Mouse (Mus musculus) large intestine, adult 2 months (tissue): ENCODE data around the gene Denr. TPM values are rescaled to one million over a fixed set of nuclear protein-coding genes. Genes with fewer than 3 reads are reported as not detected.

Source experiments
- DNase-seq: peaks from one replicate; pipeline ENCODE4 v3.0.0-alpha.2; 2012; ENCODE audit warnings: low read depth, low spot score
- WGBS: fragments of 180-500 bp; shearing (Covaris S2); methylation state at CpG from one replicate; pipeline ENCODE4 v1.1.7; 2018; 5-methylcytosine and 5-hydroxymethylcytosine counted together
- polyA plus RNA-seq: library from polyadenylated mRNA; depleted of rRNA; stranded (reverse); fragments of >200 nt; gene quantifications from 2 replicates; pipeline ENCODE4 v1.2.3, GENCODE M21; 2012; rRNA removed

Denr gene
- 8.8 and 14.5 TPM in 2 replicates for polyA plus RNA-seq

DNA sequence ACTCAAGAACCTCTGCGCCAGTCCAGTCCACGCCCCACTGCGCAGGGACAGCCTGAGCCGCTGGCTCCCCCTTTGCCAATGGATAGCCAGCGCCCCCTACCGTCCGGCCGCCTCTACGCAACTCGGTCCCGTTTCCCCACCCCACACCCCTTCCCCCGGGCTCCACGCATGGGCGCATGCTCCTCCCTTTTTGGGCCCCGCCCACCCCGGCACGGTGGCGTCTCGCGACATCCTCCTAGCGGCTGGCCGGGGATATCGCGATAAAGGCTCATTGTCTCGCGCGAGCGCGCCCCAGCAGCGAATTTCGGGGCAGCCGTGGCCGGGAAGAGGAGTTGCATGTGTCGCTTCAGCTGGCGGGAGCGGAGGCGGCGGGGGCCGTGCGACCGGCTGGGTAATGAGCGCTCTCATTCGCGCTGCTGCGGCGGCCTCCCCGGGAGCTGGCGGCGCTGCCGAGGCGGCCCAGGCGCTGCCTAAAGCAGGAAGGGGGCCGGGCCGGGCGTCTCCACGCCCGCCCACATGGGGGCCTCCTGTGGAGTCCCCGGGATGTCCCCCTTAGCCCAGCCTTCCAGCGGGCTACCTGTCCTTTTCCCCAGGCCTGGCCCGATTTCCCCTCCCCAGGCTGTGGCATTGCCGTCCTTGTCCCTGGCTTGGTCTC, at the start of gene Denr:
Gene Denr (plus strand): TSS at position 200 of the 655 bp plus-strand sequence.
- 1% methylated on average over 61 of the region's 61 CpGs for WGBS
- DNase-seq = peak; percentile 88

DNA sequence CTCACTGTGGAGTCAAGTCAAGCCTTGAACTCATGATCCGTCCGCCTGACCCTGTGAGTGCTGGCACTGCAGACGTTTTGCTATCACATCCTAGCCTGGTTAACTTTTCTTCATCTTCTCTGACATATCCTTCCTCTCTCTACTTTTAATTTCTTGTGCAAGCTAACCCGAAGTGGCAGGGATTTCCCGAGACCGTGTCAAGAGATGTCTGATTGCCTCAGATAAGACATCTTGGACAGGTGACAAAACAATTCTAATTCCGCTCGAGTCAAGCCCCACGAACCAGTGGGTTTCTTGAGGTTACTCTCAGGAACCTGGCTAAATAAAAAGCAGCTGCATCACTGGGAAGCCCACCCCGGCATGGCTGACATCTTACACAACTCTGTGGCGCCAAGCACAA, 48.2 kb upstream of the Denr start:
- 68% methylated on average over 11 of the region's 11 CpGs for WGBS
- no peak for DNase-seq

DNA sequence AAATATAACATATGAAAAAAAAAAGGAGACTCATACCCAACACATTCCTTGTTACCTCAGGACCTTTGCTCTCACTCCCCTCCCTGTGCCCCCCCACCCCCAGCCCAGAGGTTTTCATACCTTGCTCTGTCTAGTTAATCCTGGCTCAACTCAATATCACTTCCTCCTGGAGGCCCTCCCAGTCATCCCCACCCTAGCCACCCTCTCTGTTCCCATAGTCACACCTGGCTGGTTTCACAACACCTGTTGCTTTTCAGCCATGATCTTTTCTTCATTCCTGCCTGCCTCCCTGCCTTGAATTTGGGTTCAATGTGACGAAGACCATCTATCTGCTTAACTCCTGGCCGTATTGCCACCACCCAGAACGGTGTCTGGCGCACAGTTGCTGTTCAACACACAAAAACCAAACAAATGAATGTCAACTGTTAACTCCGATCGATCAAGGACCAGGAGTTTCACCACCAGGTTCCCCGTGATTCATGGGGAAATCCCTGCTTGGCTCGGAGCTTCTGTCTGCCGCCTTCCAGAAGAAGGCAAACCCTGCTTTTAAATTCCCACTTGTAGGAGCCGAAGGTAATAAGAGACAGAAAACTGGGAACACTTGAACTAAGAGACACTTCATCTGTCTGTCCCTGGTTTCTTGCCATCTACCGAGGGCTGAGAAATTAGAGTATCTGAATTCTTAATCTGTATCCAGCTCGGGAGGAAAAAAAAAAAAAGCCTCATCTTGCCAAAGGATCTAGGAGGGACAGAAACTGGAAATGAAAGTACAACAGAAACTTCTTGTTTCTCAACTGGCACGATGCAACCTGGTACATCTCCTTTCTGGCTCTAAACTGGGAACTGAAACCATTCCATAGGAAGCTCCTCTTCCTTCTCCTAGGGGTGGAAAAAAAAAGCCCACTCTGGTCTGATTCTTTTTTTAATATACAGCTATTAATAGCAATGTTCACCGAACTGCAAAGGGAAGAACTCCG, 44.3 kb upstream of the Denr start:
- DNase-seq = no peak
- 14% methylated on average over 15 of the region's 15 CpGs for WGBS

DNA sequence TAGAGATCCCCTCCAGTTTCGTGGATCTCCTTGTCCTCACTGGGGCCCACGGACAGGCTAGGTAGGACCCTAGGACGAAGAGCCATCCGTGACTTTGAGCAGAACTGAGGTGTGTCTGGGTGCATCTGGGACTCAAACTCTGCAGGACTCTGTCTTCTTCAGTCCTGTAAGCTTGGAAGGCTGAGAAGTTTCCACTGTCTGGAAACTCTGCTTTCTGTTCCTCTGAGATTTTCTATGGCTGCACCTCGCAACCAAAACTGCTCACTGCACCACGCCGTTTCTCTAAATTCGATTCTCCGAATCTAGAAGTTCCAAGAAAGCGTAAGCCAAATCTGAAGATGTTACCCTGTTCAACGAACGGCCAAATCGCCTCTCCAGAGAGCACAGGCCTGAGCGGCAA, 43.0 kb upstream of the Denr start:
- 93% methylated on average over 14 of the region's 14 CpGs for WGBS
- DNase-seq = no peak

DNA sequence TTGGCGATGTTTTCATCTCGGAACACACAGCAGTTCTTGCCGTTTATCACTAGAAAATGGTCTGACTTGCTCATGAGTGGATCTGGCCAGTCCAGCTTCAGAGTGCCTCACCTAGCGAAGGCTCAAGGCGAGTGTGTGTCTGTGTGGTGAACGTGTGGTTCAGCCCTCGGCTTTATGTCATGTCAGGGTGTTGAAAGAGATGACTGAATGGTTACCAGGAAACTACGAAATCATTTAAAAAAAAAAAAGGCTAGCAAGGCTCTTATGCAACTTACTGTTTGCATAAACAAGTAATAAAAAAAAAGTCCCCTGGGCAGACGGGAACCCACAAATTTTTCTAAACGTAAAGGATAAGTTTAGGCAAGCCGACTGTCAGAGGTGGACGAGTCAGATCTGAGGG, 41.6 kb upstream of the Denr start, which contains the start of gene Hcar2:
Gene Hcar2 (minus strand): TSS at position 135 of the 400 bp plus-strand sequence.
- WGBS = 43% methylated on average over 12 of the region's 12 CpGs
- DNase-seq = no peak

DNA sequence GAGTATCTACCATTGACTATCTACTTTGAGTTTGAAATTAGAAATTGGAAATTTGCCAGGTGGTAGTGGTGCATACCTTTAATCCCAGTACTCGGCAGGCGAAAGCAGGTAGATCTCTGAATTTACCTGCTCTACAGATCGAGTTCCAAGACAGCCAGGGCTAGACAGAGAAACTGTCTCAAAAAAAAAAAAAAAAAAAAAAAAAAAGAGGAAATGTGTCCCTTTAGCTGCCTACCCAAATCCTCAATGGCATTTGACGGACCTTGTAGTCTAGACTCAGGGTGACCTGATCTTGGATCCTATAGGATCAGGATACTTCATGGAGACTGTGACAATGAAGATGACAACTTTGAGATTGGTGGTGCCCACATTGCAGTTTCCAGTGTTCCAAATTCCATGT, 40.5 kb upstream of the Denr start:
- 87% methylated on average over 4 of the region's 4 CpGs for WGBS
- no peak for DNase-seq

DNA sequence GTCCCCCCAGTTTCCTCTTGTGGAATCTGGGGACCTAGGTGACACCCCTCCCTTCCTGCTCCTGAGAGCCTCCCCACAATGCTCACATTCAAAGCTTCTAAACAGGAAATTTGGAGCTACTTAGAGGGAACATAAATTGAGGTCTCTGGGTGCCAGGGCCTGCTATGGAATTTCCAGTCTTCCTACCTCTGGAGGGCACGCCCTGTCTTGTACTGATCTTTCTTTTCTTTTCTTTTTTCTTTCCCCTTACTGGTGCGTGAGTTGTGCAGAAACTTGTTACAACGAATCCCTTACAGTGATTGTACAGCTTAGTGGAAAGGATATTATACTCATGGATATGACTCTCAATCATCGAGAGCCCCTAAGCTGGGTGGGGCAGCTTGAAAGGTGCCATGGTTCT, 37.4 kb upstream of the Denr start:
- no peak for DNase-seq
- 62% methylated on average over 4 of the region's 4 CpGs for WGBS

DNA sequence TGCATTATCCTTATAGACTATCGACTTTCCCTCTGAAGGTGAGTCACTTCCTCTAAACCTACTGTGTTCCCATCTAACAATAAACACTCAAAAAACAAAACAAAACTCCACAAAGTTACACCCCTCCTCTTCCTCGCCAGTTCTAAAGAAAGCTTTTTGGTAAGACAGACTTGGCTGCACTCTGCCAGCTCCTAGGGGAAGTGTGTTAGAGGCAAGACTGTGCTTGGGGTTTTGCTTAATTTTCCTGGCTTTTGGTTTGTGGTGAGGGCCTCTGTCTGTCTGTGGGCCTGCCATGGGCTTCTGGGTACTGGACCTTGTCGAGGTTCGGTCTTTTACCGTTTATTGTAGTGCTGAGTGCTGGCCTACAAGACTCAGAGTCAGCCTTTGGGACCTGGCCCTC, 32.8 kb upstream of the Denr start:
- WGBS = 75% methylated on average over 5 of the region's 5 CpGs
- no peak for DNase-seq

DNA sequence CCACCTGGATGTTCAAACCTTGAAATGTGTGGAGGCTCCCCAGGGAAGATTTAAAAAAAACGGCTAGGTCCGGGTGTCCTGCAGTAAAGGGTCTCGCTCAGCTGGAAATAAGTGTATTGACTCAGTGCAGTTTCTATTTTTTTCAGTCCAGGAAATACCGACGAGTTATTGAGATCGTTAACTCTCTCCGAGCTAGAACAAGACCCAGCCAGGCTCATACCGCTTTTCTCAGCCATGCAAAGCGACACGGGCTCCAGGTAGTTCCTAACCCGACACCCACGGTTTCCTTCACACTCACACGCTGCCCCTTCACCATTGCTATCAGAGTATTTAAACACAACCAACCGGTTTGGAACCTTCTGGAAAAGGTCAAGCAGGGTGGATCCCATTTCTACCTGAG, 28.9 kb upstream of the Denr start:
- DNase-seq = no peak
- 10% methylated on average over 14 of the region's 14 CpGs for WGBS

DNA sequence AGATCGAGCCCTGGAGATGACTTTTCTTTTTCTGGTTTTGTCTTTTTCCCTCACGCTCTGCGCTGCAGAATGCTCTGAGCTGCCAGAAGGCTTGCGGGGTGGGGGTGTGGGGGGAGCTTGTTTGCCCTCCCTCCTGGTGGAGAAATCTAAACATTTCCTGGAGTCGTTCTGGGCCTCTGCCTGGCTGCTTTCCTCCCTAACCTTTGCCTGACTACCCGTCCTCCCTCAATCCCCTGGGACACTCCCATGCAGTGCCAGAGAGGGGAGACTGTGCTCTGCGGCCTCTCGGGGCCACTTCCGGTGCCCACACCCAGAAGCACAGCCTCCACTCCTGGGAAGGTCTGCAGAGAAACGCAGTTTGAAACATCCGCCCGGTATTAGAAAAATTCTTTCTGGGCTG, 27.0 kb upstream of the Denr start, which contains the start of gene Hcar1:
Gene Hcar1 (minus strand): TSS at position 93 of the 400 bp plus-strand sequence.
- no peak for DNase-seq
- 13% methylated on average over 12 of the region's 12 CpGs for WGBS

DNA sequence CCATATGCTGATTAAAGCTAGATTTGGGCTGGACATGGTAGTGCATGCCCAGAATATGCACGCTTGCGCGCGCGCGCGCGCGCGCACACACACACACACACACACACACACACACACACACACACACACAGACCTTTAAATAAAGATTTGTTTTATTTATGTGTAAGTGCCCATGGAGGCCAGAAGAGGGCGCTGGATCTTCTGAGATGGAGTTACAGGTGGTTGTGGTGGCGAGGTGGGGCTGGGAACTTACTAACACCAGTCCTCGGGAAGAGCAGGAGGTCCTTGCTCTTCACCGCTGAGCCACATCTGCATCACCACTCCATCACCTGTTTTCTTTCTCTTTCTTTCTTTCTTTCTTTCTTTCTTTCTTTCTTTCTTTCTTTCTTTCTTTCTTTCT, 26.2 kb upstream of the Denr start:
- no peak for DNase-seq
- WGBS = 86% methylated on average over 14 of the region's 14 CpGs

DNA sequence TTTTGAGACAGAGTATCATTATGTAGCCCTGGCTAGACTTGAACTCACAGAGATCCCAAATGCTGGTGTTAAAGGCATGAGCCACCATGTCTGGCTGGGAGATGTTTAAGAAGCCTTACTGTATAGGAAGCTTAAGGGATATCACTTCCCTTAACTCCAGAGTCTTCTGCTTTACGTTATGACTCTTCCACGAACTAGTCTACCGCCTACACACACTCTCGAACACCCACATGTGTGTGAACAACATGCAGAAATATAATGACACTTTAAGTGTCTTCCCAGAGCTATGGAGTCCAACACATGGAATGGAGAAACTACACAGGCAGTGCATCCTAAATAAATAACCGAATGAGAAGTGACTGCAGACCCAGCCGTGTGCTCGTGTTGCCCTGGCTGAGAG, 23.1 kb upstream of the Denr start:
- no peak for DNase-seq
- 61% methylated on average over 7 of the region's 7 CpGs for WGBS

DNA sequence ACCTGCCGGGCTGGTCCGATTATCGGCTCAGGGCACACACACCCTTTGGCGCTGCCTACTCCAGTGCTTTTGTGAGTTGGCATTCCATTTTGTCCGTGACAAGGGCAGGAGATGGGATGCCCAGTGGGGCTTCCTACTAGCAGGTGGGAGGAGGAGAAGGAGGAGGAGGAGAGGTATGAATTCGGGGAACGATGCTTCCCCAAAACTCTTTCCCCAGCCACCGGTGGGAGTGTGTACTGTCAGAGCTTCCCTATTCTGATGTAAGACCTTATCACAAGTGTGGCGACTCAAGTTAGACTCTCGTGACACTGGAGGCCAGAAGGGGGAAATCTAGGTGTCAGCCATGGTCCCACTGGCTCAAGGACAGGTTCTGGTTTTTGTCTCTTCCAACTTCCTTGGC, 22.6 kb upstream of the Denr start:
- no peak for DNase-seq
- 63% methylated on average over 10 of the region's 10 CpGs for WGBS

DNA sequence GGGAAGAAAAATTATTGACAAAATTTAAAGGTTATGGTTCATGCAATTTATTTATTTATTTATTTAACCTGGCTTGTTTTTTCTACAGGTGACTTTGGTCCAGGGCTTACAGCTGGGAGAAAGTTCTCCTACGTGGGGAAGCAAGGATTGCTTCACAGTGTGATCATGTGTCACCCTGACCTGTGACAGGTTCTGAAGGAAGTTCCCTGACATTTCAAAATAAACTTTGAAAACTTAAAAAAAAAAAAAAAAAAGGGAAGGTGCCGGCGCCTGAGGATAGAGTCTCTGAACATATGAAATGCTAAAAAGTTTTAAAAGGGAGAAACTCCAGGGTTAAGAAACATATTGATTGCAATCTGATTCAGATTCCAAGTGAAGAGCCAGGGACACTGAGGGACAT, 20.6 kb upstream of the Denr start:
- DNase-seq = no peak
- 68% methylated on average over 3 of the region's 3 CpGs for WGBS

DNA sequence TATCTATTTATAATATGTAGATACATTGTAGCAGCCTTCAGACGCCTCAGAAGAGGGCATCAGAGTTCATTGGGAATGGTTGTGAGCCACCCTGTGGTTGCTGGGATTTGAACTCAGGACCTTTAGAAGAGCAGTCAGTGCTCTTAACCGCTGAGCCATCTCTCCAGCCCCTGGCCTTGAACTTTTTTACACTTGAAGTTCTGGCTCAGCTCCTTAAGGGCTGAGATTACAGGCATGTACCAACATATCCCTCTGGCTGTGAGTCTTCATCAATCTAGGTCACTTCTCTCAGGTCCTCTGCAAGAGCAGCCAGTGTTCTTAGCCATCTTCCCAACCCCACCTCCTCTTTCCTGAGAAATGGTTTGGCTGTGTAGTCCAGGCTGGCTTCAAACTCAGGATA, 16.7 kb upstream of the Denr start:
- 73% methylated on average over 2 of the region's 2 CpGs for WGBS
- no peak for DNase-seq

DNA sequence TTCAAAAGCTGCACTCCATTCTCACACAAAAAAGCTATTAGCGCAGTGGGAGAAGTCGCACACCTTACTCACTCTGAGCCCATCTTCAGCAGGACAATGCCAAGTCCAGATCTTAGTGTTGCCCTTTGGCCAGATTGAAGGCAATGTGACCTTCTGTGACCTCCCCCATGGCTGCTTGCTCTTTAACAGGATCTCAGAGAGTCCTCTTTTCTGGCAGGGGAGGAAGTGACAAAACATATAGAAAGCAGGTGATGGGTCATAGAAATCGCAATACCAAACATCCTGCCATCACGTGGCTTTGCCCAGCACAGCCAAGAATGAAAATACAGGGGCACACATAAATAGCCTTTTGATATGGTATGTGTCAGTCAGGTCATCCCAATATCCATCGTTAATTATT, 16.0 kb upstream of the Denr start:
- no peak for DNase-seq
- WGBS = 73% methylated on average over 5 of the region's 5 CpGs

DNA sequence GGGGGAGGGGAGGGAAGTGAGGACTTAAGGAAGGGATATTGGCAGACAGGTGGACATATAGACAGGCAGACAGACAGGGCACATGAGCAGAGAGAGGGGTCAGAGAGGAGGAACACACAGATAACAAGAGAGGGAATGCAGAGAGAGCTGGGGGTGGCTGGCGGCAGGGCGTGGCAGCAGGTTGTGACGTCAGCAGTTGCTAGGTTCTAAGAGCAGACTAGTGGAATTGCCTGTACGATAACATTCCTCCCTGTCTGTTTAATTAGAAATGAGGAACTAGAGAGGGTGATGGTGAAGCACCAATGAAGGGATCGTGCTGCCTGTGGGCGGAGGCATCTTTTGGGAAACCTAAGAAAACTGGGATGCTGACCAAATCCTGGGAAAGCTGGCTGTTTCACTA, 15.3 kb upstream of the Denr start:
- no peak for DNase-seq
- WGBS = 21% methylated on average over 6 of the region's 6 CpGs

DNA sequence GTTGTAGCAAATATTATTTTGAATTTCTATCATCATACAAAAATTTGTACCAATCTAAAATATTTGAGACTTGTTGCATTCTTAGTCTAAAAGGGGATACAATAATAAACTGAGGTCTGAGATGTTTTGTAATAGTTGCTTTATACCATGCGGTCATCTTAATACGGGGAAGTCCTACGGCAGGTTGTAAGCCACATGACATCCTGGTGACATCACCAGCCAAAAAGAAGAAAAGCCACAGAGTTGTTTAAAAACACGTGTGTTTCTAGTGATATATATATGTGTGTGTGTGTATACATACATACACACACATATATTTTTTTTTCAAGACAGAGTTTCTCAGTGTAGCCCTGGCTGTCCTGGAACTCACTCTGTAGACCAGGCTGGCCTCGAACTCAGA, 13.5 kb upstream of the Denr start:
- WGBS = 80% methylated on average over 5 of the region's 5 CpGs
- no peak for DNase-seq

DNA sequence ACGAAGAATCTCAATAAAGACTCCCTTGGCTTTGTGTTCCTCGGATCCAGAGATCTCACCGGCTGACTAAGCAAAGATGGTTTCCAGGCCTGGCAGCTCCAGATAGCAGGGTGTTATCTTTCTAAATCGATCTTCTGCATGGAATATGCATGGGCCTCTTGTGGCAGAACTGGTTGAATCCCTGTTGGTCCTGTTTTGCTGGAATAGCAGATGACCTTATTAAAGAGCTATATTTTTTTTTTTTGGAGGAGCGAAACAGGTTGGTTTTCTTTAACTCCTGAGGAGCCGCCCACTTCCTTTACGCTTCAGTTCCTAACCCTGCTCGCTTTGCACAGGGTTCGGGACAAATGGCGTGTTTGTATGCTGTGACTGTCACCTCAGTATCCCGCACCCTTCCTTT, 10.6 kb upstream of the Denr start:
- DNase-seq = no peak
- WGBS = 52% methylated on average over 11 of the region's 11 CpGs

DNA sequence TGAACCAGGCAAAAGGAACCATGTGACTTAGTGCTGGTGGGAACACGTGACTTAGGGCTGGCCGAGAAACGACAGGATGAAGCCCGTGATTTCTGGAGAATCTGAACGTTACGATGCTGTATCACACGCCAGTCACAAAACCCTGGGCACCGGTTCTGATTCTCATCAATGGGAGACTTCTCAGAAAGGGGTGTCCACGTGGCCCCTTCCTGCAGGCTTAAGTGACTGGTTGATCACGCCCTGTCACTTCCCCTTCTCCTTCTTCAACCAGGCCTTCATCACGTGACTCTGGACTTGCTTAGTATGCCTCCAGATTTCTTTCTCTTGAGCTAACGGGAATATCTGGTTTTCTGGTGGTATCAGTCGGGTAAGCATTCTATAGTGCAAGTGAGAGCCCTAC, 9.6 kb upstream of the Denr start:
- WGBS = 75% methylated on average over 13 of the region's 13 CpGs
- no peak for DNase-seq
